Mouse (Mus musculus) WW6 (cell line): ENCODE results near the gene Tecr.

Experiments
- DNase-seq: peaks from one replicate; pipeline ENCODE4 v3.0.0-alpha.2; 2013; ENCODE audit warnings: low read depth, low spot score

Tecr gene

DNA sequence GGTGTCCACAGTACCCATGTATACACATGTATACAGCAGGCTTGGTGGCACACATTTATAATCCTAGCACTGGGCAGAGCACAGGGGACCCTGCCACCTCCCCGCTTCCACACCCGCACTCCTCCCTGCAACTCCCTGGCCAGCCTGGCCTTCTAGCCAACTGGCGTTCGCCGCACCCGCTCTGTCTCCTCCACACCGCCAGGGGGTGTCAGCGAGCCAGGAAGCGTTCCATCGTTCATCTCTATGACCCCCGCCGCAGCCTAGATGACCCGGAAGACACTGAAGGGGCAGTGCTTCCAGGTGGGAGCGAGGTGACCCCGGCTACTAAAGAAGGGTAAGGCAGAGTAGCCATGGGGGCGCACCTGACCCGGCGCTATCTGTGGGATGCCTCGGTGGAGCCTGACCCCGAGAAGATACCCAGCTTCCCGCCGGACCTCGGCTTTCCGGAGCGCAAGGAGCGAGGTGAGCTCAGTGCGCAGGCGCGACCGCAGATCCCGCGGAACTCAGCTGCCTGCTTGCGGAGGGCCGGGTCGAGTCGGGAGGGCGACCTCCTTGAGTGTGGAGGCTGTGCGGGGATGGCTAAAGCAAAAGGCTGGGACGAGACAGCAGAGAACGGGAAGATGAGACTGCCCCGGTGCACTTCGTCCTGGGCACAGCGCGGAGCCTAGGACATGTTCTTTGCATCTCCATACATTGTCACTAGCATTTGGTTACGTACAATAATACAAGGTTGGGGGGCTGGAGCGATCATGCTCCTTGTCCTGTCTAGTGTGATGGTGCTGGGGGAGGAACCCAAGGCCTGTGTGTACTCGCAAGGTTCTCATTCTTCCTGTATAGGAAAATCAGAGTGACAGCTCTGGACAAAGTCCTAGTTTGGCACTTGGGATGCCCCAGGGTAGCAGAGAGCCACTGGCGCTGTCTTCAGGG is 41.0 kb downstream of the Tecr start, which contains the start of gene Ndufb7:
Gene Ndufb7 (plus strand): TSS at position 203 of the 927 bp plus-strand sequence.
- peak; percentile 82 for DNase-seq

DNA sequence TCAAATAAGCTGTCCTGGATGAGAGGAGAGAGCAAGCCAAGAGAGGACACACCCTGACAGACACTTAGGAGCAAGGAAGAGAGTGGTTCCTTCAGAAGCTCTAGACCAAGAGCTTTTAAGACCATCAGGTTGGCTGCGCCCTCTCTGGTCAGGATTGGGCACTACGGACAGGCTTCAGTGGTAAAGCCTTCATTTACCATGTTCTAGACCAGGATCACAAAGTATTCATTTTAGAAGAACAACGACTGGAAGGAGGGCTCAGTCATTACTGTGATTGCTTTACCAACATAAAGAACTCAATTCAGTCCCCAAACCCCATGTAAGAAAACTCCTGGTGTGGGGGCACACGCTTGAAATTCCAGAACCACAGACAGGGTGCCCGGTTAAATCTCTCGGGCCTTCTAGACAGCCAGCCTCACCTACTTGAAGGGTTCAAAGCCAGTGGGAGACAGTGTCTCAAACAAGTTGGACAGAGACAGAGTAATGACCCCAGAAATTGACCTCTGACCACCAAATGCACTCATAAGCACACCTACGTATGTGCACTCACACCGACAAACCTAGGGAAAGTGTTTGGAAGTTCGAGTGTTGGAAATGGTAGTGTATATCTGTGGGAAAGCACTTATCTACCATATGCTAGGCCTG is 41.9 kb downstream of the Tecr start:
- DNase-seq, result peak; percentile 67

DNA sequence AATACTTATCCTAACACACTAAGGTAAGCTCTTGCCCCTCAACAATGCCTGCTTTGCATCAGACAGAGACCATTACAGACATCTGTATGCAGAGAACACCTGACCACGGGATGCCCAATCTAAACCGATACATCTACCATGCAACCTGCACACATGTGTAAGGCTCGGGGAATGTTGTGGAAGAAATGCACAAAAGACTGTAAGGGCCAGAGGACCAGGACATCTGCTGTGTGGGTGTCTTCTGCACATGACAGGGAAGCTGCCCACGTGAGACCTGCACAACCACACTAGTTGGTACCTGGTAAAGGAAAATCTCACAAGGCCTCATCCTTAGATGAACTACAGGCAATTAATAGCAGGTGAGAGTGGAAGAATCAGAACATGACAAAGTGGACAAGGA is 44.5 kb downstream of the Tecr start:
- DNase-seq, result no peak

DNA sequence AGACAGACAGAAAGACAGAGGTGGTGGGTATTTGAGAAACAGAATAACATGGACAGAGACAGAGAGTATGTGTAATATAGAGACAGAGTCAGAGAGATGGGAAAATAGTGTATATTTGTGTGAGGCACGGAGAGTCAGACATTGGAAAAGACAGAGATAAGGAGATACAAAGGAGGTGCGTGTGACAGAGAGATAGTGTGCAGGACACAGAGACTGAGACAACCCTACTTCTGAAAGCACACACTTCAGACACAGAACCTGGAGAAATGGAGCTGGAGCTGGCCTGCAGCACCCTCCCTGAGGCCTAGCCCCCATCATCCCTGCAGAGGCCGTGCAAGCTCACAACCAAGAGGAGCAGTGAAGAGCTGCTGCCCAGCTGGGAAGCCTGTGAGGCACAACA is 45.1 kb downstream of the Tecr start:
- no peak for DNase-seq

DNA sequence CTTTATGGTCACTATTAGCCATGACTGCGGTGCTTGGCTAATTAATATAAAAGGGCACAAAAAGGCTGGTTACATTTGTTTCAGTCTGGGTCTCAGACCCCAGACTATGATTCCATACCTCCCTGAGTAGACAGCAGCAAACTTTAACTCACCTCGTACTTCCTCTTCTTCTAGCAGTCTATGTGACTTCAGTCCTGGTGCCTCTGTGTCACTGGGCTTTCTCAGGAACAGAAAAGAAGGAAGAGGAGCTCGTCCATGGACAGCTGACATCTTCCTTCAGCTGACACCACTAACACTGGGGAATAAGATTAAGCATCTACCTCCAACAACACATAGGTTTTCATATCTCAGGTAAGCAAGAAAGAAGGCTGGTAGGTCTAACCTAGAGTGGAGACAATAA is 72.0 kb downstream of the Tecr start, which contains the start of gene Olfr370:
Gene Olfr370 (plus strand): TSS at position 45 of the 400 bp plus-strand sequence.
- no peak for DNase-seq

DNA sequence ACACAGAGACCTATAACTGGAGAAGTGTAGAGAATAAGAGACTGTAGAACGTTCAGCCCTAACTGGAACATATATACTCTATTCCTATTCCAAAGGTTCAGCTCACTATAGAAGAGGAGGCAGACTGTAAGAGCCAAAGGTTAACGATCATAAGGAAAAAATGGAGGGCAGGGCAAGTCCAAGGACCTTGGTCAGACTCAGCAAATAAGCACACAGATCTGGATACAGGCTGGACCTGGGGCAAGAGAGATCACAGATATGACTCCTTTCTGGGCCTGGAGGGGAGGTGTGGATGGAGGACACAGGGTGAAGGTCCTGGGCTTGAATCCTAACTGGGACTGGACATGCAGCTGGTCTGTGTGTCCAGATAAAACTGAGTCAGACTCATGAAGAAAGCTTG is 73.0 kb downstream of the Tecr start:
- no peak for DNase-seq
